21 mouse cellular contexts compared by ENCODE assay signal in genomic region chr13:9018974-9019587, GRCm38 (mm10). TPM values are rescaled to one million over a fixed set of nuclear protein-coding genes. Genes with fewer than 3 reads are reported as not detected.
A peak's percentile ranks its signal among the peaks of the same experiment; 100 is the strongest.
DNase-seq lines count a peak whose midpoint lies in the region; ATAC-seq and TF ChIP-seq lines count a peak whose summit lies in the region.
"Had no signal": no experiment of that assay in that cellular context is flagged by ENCODE, and none has a peak within 500 bp of the region (broad histone marks: within the 10 kb centered on the region; RNA-seq: fewer than 3 reads in every experiment).

No protein-coding gene starts in this region.

- H3K4me2 ChIP-seq in liver, embryonic 12.5 days = peak overlapping the region; percentile 50
- H3K4me2 ChIP-seq: hindbrain, embryonic 15.5 days; limb, embryonic 15.5 days had no signal

- peak overlapping the region; percentile 30 for H3K9ac ChIP-seq in liver, embryonic 12.5 days
- H3K9ac ChIP-seq: hindbrain, embryonic 15.5 days; limb, embryonic 15.5 days had no signal

- no peak for TF ChIP-seq CTCF in gastrocnemius, adult 2 months (IDR thresholded peaks at IDR 0.05)

- no peak for DNase-seq in layer of hippocampus, postnatal 14 days (ENCODE audit: low spot score in 2 of 2)
- DNase-seq in urinary bladder, postnatal 10 days (ENCODE audit: low spot score) = no peak
- no peak for DNase-seq in gastrocnemius, adult 2 months
- DNase-seq: adrenal gland, adult 2 months; cerebellum, adult 9-10 months; kidney, postnatal 4 days; layer of hippocampus, adult 9-11 months; left cerebral cortex, postnatal 4 days; midbrain, embryonic 14.5 days; right cerebral cortex, postnatal 25 days; thymus, postnatal 36 days had no signal

- ATAC-seq in megakaryocyte, adult 5-6 weeks (ENCODE audit: poor library complexity, severe bottlenecking) = no peak
- ATAC-seq in erythroblast, adult 5-6 weeks (replicated peaks; ENCODE audit: low FRiP score, poor library complexity, severe bottlenecking) = peak; percentile 87
- peak; percentile 92 for ATAC-seq in liver, embryonic 12.5 days
- peak; percentile 69 for ATAC-seq in megakaryocyte progenitor cell, adult 5-6 weeks (replicated peaks; ENCODE audit: poor library complexity)
- ATAC-seq: forebrain, embryonic 14.5 days had no signal

- H3K36me3 ChIP-seq in megakaryocyte, embryonic 14.5 days (replicated peaks; ENCODE audit: low read length) = peaks cover 4% of the 10 kb centered on the region
- no peaks in the 10 kb centered on the region for H3K36me3 ChIP-seq in liver, embryonic 12.5 days
- H3K36me3 ChIP-seq: embryonic facial prominence, embryonic 10.5 days; heart, embryonic 10.5 days; hindbrain, embryonic 15.5 days; limb, embryonic 15.5 days had no signal

- intact Hi-C loops in gastrocnemius, adult 2 months (cut with DNase I) = no loop called here

- peak overlapping the region; percentile 28 for H3K4me3 ChIP-seq in megakaryocyte, embryonic 14.5 days (replicated peaks)
- H3K4me3 ChIP-seq in liver, embryonic 12.5 days = no peak overlapping the region
- H3K4me3 ChIP-seq in gastrocnemius, adult 2 months = no peak overlapping the region
- H3K4me3 ChIP-seq: embryonic facial prominence, embryonic 10.5 days; heart, embryonic 10.5 days; hindbrain, embryonic 15.5 days; limb, embryonic 15.5 days had no signal

- peaks cover 8% of the 10 kb centered on the region; the same call in 1 of the 2 replicates for H3K9me3 ChIP-seq in megakaryocyte, embryonic 14.5 days
- no peaks in the 10 kb centered on the region for H3K9me3 ChIP-seq in liver, embryonic 12.5 days (replicated peaks)
- H3K9me3 ChIP-seq: embryonic facial prominence, embryonic 10.5 days; heart, embryonic 10.5 days; hindbrain, embryonic 15.5 days; limb, embryonic 15.5 days had no signal

- WGBS in liver, embryonic 12.5 days (ENCODE audit: insufficient replicate concordance) = 40% methylated on average over 2 of the region's 2 CpGs

- no peaks in the 10 kb centered on the region for H3K27me3 ChIP-seq in megakaryocyte, embryonic 14.5 days (replicated peaks)
- no peaks in the 10 kb centered on the region for H3K27me3 ChIP-seq in liver, embryonic 12.5 days (replicated peaks)
- H3K27me3 ChIP-seq: hindbrain, embryonic 15.5 days; limb, embryonic 15.5 days had no signal

- H3K27ac ChIP-seq in liver, embryonic 12.5 days = peak overlapping the region; percentile 86
- no peak overlapping the region for H3K27ac ChIP-seq in gastrocnemius, adult 2 months
- H3K27ac ChIP-seq: embryonic facial prominence, embryonic 10.5 days; heart, embryonic 10.5 days; hindbrain, embryonic 15.5 days; limb, embryonic 15.5 days had no signal

- peaks cover 69% of the 10 kb centered on the region for H3K4me1 ChIP-seq in megakaryocyte, embryonic 14.5 days
- H3K4me1 ChIP-seq in liver, embryonic 12.5 days = peaks cover 69% of the 10 kb centered on the region
- H3K4me1 ChIP-seq: hindbrain, embryonic 15.5 days; limb, embryonic 15.5 days had no signal

RNA-seq across cellular contexts. Expression of gene Gtpbp4, which starts 23.2 kb away (rescaled TPM):
- 2.9 TPM in 1 of 2 replicates, not detected in the other for polyA plus RNA-seq in megakaryocyte, embryonic 14.5 days (2012; ENCODE audit: insufficient read depth, low replicate concordance)
- total RNA-seq in megakaryocyte, adult 5-6 weeks (2015) = 34.7 and 35.2 TPM in 2 replicates
- 45.2 and 50.9 TPM in 2 replicates for total RNA-seq in megakaryocyte, adult 5-6 weeks (2017)
- total RNA-seq in erythroblast, adult 5-6 weeks (2015; ENCODE audit: low replicate concordance) = 15.9 and 28.0 TPM in 2 replicates
- 14.8 and 15.8 TPM in 2 replicates for total RNA-seq in erythroblast, adult 5-6 weeks (2017; ENCODE audit: low replicate concordance)
- 65.7 and 70.3 TPM in 2 replicates for polyA plus RNA-seq in liver, embryonic 12.5 days (2016; fragmentation: Nextera tagmentation; extraction: Ambion mirVana)
- total RNA-seq in megakaryocyte progenitor cell, adult 5-6 weeks (2015) = 120 and 127 TPM in 2 replicates
- total RNA-seq in megakaryocyte progenitor cell, adult 5-6 weeks (2017) = 135 and 165 TPM in 2 replicates
- 10 to 100 TPM; 31.4 to 37.5 TPM for total RNA-seq in layer of hippocampus, postnatal 14 days (2021)
- 10 to 100 TPM; 39.4 to 43.7 TPM for total RNA-seq in gastrocnemius, adult 2 months (2021)
